Mouse (Mus musculus): Measurements from ENCODE around the gene Hlcs. TPM values are rescaled to one million over a fixed set of nuclear protein-coding genes. Genes with fewer than 3 reads are reported as not detected.

The Hlcs gene
- total RNA-seq, 2 experiments from 2014 or later, result 16.6 to 17.4 TPM

GRCm38 (mm10) chr16:94269635-94270034 is 43.7 kb downstream of the Hlcs start:
- H3K4me3 ChIP-seq, result no peak overlapping the region
- intact Hi-C loops (cut with DNase I), result loop anchor here (5.0 kb wide), 1 partner anchor 58 kb away; the partner anchor contains the start of gene Ripply3
- peak; percentile 85 to 91 for DNase-seq (ENCODE audit: extremely low spot score in 1 of 2, low spot score in 2 of 2)
- peak; percentile 98 for TF ChIP-seq CTCF (IDR thresholded peaks at IDR 0.05)
- H3K27ac ChIP-seq, result no peak overlapping the region

- no peak for DNase-seq (ENCODE audit: extremely low spot score in 1 of 2, low spot score in 2 of 2)
- intact Hi-C loops (cut with DNase I), result loop anchor here (5.0 kb wide), 1 partner anchor 59 kb away; the partner anchor contains the start of gene Ripply3
- no peak for TF ChIP-seq CTCF (IDR thresholded peaks at IDR 0.05)
- no peak overlapping the region for H3K27ac ChIP-seq
- no peak overlapping the region for H3K4me3 ChIP-seq
These were observed 45.2 kb downstream of the Hlcs start for GRCm38 (mm10) chr16:94268205-94268604.

DNA sequence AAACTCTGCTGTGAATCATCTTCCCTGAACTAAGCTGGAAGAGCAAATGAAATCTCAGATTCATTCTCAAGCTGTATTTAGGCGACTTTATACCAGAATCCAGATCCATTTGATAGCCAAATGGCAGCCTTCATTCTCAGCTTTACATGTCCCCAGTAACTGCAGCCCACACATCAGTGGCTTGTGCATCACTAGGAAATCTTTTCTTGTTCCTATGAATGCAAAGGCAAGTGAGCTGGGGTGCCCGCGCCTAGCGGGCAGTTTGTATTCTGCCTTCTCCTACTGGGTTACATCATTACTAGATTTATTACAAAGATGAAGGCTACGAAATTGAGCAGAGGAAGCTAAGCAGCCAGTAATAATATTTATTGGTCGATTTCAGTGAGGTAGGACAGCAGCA is 48.8 kb downstream of the Hlcs start:
- DNase-seq (ENCODE audit: extremely low spot score in 1 of 2, low spot score in 2 of 2), result no peak
- intact Hi-C loops (cut with DNase I), result loop anchor here (5.0 kb wide), 1 partner anchor 63 kb away; the partner anchor contains the start of gene Ripply3
- Histone ChIP-seq H3K27ac (no peak overlapping the region), H3K4me3 (no peak overlapping the region)
- peak; percentile 14 for TF ChIP-seq CTCF (IDR thresholded peaks at IDR 0.05)

GRCm38 (mm10) chr16:94262501-94262900 is 50.9 kb downstream of the Hlcs start:
- no peak overlapping the region for H3K27ac ChIP-seq
- no peak for DNase-seq (ENCODE audit: extremely low spot score in 1 of 2, low spot score in 2 of 2)
- TF ChIP-seq CTCF (IDR thresholded peaks at IDR 0.05), result no peak
- no peak overlapping the region for H3K4me3 ChIP-seq
- intact Hi-C loops (cut with DNase I), result no loop called here

DNA sequence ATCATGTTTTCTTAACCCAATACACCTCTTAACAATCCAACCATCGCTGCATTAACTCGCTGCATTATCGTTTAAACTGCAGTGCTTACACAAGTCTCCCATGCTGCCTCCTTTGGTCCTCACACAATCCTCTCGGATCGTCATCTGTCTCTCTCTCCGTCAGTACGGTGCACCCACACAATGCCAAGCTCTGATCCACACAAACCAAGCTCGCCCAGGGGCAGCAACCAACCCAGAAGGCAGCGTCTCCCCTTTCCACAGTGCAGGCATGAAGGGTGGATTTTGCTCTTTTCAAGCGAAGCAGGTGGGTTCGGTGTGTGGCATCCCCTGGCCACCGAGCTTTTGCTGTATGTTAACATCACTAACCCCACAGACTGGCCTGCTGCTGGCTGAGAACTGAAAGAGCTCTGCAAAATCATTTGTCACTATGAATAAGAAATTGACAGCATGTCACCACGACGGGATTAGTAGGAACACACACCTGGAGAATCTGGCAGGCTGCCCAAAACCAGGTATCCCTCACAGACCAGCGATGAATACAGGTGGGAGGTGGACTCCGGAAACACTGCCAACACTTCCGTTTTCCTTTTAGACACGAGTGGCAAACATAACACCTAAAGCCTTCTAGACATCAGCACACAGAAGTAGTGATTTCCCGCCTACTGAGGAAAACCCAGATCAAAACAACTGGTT is 52.3 kb downstream of the Hlcs start:
- intact Hi-C loops (cut with DNase I), result no loop called here
- H3K4me3 ChIP-seq, result no peak overlapping the region
- no peak overlapping the region for H3K27ac ChIP-seq
- no peak for DNase-seq (ENCODE audit: extremely low spot score in 1 of 2, low spot score in 2 of 2)
- no peak for TF ChIP-seq CTCF (IDR thresholded peaks at IDR 0.05)

DNA sequence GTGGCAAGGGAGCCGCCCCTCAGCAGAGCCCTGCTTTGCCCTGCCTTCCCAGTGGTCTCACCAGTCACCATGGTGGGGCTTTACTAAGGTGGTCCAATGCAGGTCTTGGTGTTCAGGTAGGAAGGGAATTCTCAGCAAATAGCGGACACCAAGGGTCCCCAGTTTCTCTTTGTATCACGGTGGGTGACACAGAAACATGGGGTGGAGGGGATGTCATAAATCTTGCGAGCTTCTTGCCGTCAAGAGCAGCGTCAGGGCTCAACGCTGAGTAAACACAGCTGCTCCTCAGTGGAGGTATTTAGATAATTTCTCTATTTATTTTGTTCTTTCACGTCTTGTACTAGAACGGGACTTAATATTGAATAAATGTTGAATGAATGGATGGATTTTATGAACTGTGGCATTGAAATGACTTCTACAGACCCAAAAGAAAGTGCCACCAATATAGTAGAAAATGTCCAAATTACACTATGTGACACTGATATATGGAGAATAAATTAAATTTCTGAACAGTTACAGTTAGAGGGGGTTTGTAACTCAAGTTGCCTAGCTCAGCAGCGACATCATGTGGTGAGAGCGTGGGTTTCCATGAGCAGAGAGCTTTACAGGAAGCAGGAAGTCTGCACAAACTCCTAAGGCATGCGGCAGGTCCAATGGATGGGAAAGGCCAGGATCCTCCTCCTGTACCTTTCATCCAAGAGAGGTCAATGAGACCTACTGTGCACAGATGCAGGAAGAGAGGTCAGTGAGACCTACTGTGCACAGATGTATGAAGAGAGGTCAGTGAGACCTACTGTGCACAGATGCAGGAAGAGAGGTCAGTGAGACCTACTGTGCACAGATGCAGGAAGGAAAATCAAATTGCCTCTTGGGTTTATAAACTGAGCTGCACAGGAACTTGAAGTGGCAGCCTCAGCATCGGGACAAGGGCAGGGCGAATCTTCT is 54.7 kb downstream of the Hlcs start:
- peak; percentile 96 for TF ChIP-seq CTCF (IDR thresholded peaks at IDR 0.05)
- H3K4me3 ChIP-seq, result no peak overlapping the region
- intact Hi-C loops (cut with DNase I), result loop anchor here (1.0 to 5.0 kb wide), 3 partner anchors 220 to 341 kb away; no protein-coding TSS in a partner anchor

GRCm38 (mm10) chr16:94255592-94255991 is 57.8 kb downstream of the Hlcs start:
- Histone ChIP-seq H3K4me3 (no peak overlapping the region), H3K27ac (no peak overlapping the region)
- no peak for TF ChIP-seq CTCF (IDR thresholded peaks at IDR 0.05)
- DNase-seq (ENCODE audit: extremely low spot score in 1 of 2, low spot score in 2 of 2), result no peak
- intact Hi-C loops (cut with DNase I), result loop anchor here (5.0 kb wide), 1 partner anchor 338 kb away; no protein-coding TSS in a partner anchor

More for the DNA sequence above, 54.7 kb downstream of the Hlcs start:
- H3K27ac ChIP-seq, result no peak overlapping the region
- DNase-seq (ENCODE audit: extremely low spot score in 1 of 2, low spot score in 2 of 2), result peak; percentile 65 to 79

- Histone ChIP-seq H3K27ac (no peak overlapping the region), H3K4me3 (no peak overlapping the region)
- TF ChIP-seq CTCF (IDR thresholded peaks at IDR 0.05), result no peak
- no peak for DNase-seq (ENCODE audit: extremely low spot score in 1 of 2, low spot score in 2 of 2)
- intact Hi-C loops (cut with DNase I), result loop anchor here (5.0 kb wide), 1 partner anchor 338 kb away; no protein-coding TSS in a partner anchor
These were observed 58.3 kb downstream of the Hlcs start for GRCm38 (mm10) chr16:94255035-94255434.

- intact Hi-C loops (cut with DNase I), result loop anchor here (5.0 kb wide), 1 partner anchor 127 kb away; no protein-coding TSS in a partner anchor
- no peak for DNase-seq (ENCODE audit: extremely low spot score in 1 of 2, low spot score in 2 of 2)
- no peak overlapping the region for H3K4me3 ChIP-seq
- no peak for TF ChIP-seq CTCF (IDR thresholded peaks at IDR 0.05)
- H3K27ac ChIP-seq, result no peak overlapping the region
These were observed 58.9 kb downstream of the Hlcs start for GRCm38 (mm10) chr16:94254415-94254891.

DNA sequence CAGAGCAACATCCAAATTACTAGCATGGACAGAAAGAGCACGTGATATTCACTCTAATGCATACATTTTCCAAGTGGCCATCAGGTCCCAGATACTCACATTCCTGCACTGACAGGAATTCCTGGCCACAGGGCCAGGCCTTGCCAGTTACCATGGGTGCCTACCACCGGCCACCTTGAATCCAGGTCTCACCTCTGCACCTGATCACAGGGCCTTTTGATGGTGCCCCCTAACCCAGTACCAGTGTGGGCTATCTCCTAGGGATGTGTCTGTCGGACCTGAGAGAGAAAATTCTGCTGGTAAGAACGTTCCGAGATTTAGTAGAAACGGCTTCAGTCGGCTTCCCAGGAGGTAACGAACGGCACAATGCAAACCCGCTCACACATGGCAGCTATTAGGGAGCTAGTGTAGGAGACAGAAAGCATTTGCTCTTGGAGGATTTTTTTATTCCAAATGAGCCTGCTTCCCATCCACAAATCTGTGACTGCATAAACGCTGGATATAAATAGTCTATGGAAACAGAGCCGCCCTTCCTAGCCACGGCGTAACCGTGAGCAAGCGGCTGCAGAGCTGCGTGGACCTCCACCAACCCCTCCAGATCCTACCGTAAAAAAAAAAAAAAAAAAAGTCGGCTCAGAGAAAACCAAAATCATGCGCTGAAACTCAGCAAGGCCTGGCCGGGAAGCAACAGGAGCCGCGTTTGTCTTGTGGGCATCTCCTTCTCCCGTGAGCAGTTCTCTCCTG is 59.5 kb downstream of the Hlcs start:
- Histone ChIP-seq H3K4me3 (no peak overlapping the region), H3K27ac (no peak overlapping the region)
- intact Hi-C loops (cut with DNase I), result loop anchor here (5.0 kb wide), 1 partner anchor 127 kb away; no protein-coding TSS in a partner anchor
- no peak for TF ChIP-seq CTCF (IDR thresholded peaks at IDR 0.05)
- no peak for DNase-seq (ENCODE audit: extremely low spot score in 1 of 2, low spot score in 2 of 2)

GRCm38 (mm10) chr16:94251756-94252155 is 61.6 kb downstream of the Hlcs start:
- intact Hi-C loops (cut with DNase I), result loop anchor here (2.0 to 5.0 kb wide), 2 partner anchors 43 to 124 kb away; no protein-coding TSS in a partner anchor
- no peak for DNase-seq (ENCODE audit: extremely low spot score in 1 of 2, low spot score in 2 of 2)
- no peak overlapping the region for H3K27ac ChIP-seq
- TF ChIP-seq CTCF (IDR thresholded peaks at IDR 0.05), result no peak
- H3K4me3 ChIP-seq, result no peak overlapping the region

Data from left cerebral cortex, adult 2 months (tissue).